Mouse (Mus musculus): ENCODE results near the gene BC004004. TPM values are rescaled to one million over a fixed set of nuclear protein-coding genes. Genes with fewer than 3 reads are reported as not detected.

The BC004004 gene
- total RNA-seq, 2 experiments from 2014 or later: 78.9 to 85.0 TPM

- no peak overlapping the region for H3K4me3 ChIP-seq
- DNase-seq (ENCODE audit: extremely low spot score in 1 of 2, low spot score in 2 of 2): no peak
- TF ChIP-seq CTCF (IDR thresholded peaks at IDR 0.05): no peak
- intact Hi-C loops (cut with DNase I): no loop called here
- H3K27ac ChIP-seq: peak overlapping the region; percentile 61
These were observed 33.6 kb downstream of the BC004004 start for GRCm38 (mm10) chr17:29302149-29302548.

GRCm38 (mm10) chr17:29303087-29303486 lies 34.5 kb downstream of the BC004004 start:
- intact Hi-C loops (cut with DNase I): no loop called here
- DNase-seq (ENCODE audit: extremely low spot score in 1 of 2, low spot score in 2 of 2): no peak
- Histone ChIP-seq H3K4me3 (no peak overlapping the region), H3K27ac (no peak overlapping the region)
- peak; percentile 30 for TF ChIP-seq CTCF (IDR thresholded peaks at IDR 0.05)

GRCm38 (mm10) chr17:29303856-29304255 lies 35.3 kb downstream of the BC004004 start:
- no peak for TF ChIP-seq CTCF (IDR thresholded peaks at IDR 0.05)
- no peak overlapping the region for H3K27ac ChIP-seq
- no peak for DNase-seq (ENCODE audit: extremely low spot score in 1 of 2, low spot score in 2 of 2)
- intact Hi-C loops (cut with DNase I): no loop called here
- no peak overlapping the region for H3K4me3 ChIP-seq

GRCm38 (mm10) chr17:29304376-29305057 lies 35.9 kb downstream of the BC004004 start:
- intact Hi-C loops (cut with DNase I): no loop called here
- TF ChIP-seq CTCF (IDR thresholded peaks at IDR 0.05): no peak
- DNase-seq (ENCODE audit: extremely low spot score in 1 of 2, low spot score in 2 of 2): no peak
- H3K27ac ChIP-seq: no peak overlapping the region
- no peak overlapping the region for H3K4me3 ChIP-seq

GRCm38 (mm10) chr17:29305058-29305806 lies 36.6 kb downstream of the BC004004 start:
- Histone ChIP-seq H3K27ac (no peak overlapping the region), H3K4me3 (no peak overlapping the region)
- TF ChIP-seq CTCF (IDR thresholded peaks at IDR 0.05): no peak
- no peak for DNase-seq (ENCODE audit: extremely low spot score in 1 of 2, low spot score in 2 of 2)
- intact Hi-C loops (cut with DNase I): no loop called here

- TF ChIP-seq CTCF (IDR thresholded peaks at IDR 0.05): no peak
- intact Hi-C loops (cut with DNase I): no loop called here
These were observed 37.3 kb downstream of the BC004004 start for GRCm38 (mm10) chr17:29305871-29306270.

GRCm38 (mm10) chr17:29310056-29310623 lies 41.6 kb downstream of the BC004004 start:
- no peak for DNase-seq (ENCODE audit: extremely low spot score in 1 of 2, low spot score in 2 of 2)

More at GRCm38 (mm10) chr17:29305871-29306270, 37.3 kb downstream of the BC004004 start:
- Histone ChIP-seq H3K4me3 (no peak overlapping the region), H3K27ac (no peak overlapping the region)
- no peak for DNase-seq (ENCODE audit: extremely low spot score in 1 of 2, low spot score in 2 of 2)

GRCm38 (mm10) chr17:29311602-29312001 lies 43.0 kb downstream of the BC004004 start:
- Histone ChIP-seq H3K27ac (no peak overlapping the region), H3K4me3 (no peak overlapping the region)
- intact Hi-C loops (cut with DNase I): no loop called here
- no peak for DNase-seq (ENCODE audit: extremely low spot score in 1 of 2, low spot score in 2 of 2)
- no peak for TF ChIP-seq CTCF (IDR thresholded peaks at IDR 0.05)

More at GRCm38 (mm10) chr17:29310056-29310623, 41.6 kb downstream of the BC004004 start:
- Histone ChIP-seq H3K4me3 (no peak overlapping the region), H3K27ac (no peak overlapping the region)
- TF ChIP-seq CTCF (IDR thresholded peaks at IDR 0.05): no peak
- intact Hi-C loops (cut with DNase I): no loop called here

GRCm38 (mm10) chr17:29312082-29312481 lies 43.5 kb downstream of the BC004004 start:
- Histone ChIP-seq H3K4me3 (no peak overlapping the region), H3K27ac (no peak overlapping the region)
- no peak for TF ChIP-seq CTCF (IDR thresholded peaks at IDR 0.05)
- intact Hi-C loops (cut with DNase I): no loop called here
- no peak for DNase-seq (ENCODE audit: extremely low spot score in 1 of 2, low spot score in 2 of 2)

GRCm38 (mm10) chr17:29313300-29313699 lies 44.7 kb downstream of the BC004004 start:
- Histone ChIP-seq H3K27ac (no peak overlapping the region), H3K4me3 (no peak overlapping the region)
- intact Hi-C loops (cut with DNase I): no loop called here
- peak; percentile 30 for TF ChIP-seq CTCF (IDR thresholded peaks at IDR 0.05)
- no peak for DNase-seq (ENCODE audit: extremely low spot score in 1 of 2, low spot score in 2 of 2)

GRCm38 (mm10) chr17:29315672-29316465 lies 47.3 kb downstream of the BC004004 start:
- no peak overlapping the region for H3K27ac ChIP-seq
- intact Hi-C loops (cut with DNase I): no loop called here
- no peak for DNase-seq (ENCODE audit: extremely low spot score in 1 of 2, low spot score in 2 of 2)
- no peak for TF ChIP-seq CTCF (IDR thresholded peaks at IDR 0.05)
- H3K4me3 ChIP-seq: no peak overlapping the region

All from left cerebral cortex, adult 2 months (tissue).